Mouse (Mus musculus) kidney, postnatal 14 days (tissue): ENCODE measurements around the gene Tmcc2.
A peak's percentile ranks its signal among the peaks of the same experiment; 100 is the strongest.

Experiments
- DNase-seq: peaks from one replicate; pipeline ENCODE4 v3.0.0; 2022; ENCODE audit warnings: mixed read lengths

Gene Tmcc2

GRCm38 (mm10) chr1:132389886-132390585 is 1.0 kb downstream of the Tmcc2 start:
- peak; percentile 69 for DNase-seq

GRCm38 (mm10) chr1:132388813-132389803 is 2.0 kb downstream of the Tmcc2 start:
- DNase-seq = no peak

GRCm38 (mm10) chr1:132387943-132388342 is 3.1 kb downstream of the Tmcc2 start:
- no peak for DNase-seq

- no peak for DNase-seq
These were observed 4.8 kb downstream of the Tmcc2 start for GRCm38 (mm10) chr1:132386266-132386665.

DNA sequence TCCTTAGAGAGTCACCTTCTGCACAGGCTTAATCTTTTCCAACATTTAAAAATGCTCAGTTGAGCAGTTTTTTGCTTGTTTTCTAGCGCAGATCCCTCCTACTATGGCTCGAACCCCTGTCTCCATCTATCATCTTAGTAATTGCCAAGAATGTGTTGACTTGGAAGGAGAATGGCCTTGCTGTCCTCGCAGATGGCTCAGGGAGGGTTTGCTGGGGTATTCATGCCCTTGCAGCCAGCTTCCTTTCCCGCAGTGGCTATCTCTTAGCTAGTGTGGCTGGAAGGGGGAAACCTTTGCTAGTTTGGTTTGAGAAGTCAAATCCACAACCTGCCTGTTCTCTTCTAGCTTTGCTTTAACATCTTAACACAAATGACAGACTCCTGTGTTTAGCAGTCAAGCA is 5.4 kb downstream of the Tmcc2 start:
- DNase-seq = no peak

- no peak for DNase-seq
These were observed 5.8 kb downstream of the Tmcc2 start for GRCm38 (mm10) chr1:132385266-132385665.

GRCm38 (mm10) chr1:132384001-132384554 is 7.0 kb downstream of the Tmcc2 start:
- no peak for DNase-seq

- no peak for DNase-seq
These were observed 9.2 kb downstream of the Tmcc2 start for GRCm38 (mm10) chr1:132381929-132382328.

GRCm38 (mm10) chr1:132380550-132381100 is 10.5 kb downstream of the Tmcc2 start:
- DNase-seq = no peak

GRCm38 (mm10) chr1:132377811-132378210 is 13.3 kb downstream of the Tmcc2 start:
- DNase-seq = no peak

GRCm38 (mm10) chr1:132377055-132377365 is 14.1 kb downstream of the Tmcc2 start:
- no peak for DNase-seq

DNA sequence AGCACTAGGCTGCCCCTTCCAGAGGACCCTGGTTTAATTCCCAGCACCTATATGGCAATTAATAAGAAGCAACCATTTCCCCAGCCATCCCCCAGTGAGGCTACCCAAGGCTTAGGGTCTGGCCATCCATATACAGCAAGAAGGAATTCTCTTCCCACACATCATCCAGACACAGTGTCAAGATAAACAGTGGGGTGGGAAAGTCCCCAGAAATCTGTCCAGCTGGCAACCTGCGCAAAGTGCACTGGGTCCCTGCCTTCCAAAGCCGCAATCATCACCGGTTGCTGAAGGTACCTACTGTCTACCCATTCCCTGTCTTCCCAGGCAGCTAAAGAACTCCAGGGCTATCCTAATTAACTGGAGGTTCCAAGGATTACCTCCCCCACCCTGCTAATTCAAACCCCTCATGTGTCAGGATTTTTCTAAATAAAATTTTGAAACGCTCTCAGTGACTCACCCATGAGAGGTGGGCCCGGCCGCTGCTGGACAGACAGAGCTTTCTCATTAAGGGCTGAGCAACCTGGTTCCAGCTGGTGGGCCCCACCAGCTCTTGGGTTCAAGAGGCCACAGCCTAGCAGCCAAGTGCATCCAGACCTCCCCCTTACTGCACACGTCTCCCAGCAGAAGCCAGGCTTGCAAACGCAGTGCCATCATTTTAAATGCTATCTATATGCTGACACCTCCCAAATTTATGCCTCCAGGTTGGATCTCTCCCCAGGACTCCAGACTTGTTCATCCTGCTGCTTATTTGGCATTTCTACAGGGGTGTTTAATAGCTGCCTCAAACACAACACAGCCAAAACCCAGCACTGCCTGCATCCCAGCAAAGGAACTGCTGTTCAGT is 14.6 kb downstream of the Tmcc2 start:
- no peak for DNase-seq

DNA sequence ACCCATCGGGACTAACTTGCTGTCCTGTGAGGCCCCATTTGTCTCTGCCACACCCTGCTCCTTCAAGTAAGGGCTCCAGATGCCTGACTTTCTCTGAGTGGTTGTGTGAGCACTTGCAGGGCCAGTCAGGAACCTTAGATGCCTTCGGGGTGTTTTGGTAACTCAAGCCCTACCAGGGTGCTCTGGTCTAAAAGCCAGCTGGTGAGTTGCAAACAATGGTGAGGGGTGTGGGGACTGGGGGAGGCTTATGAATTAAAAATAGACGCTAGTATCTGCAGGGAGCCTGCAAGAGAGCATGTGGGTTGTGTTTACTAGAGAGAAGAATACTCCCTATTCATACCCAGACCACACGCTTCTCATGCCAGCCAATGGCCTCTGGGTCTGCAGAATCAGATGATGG is 15.8 kb downstream of the Tmcc2 start:
- no peak for DNase-seq

DNA sequence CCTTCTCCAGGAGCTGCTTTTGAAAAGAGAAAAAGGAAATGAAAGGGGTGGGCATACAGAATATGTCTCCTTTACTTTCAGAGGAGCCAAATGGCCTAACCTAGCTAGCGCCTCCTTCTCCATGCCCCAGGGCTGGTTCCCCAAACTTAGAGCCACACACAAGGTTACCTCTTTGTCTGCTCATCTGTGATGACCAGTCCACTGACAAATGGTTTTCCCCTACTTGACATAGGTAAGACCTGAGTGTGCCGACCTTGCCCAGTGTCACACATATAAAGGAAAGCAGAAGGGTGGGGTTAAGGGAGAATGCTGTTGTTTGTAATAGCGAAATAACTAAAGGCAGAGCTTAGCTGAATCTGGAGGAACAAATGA is 16.2 kb downstream of the Tmcc2 start:
- DNase-seq = no peak

GRCm38 (mm10) chr1:132374140-132374872 is 16.8 kb downstream of the Tmcc2 start:
- peak; percentile 89 for DNase-seq

GRCm38 (mm10) chr1:132372896-132373534 is 18.1 kb downstream of the Tmcc2 start:
- DNase-seq = no peak

DNA sequence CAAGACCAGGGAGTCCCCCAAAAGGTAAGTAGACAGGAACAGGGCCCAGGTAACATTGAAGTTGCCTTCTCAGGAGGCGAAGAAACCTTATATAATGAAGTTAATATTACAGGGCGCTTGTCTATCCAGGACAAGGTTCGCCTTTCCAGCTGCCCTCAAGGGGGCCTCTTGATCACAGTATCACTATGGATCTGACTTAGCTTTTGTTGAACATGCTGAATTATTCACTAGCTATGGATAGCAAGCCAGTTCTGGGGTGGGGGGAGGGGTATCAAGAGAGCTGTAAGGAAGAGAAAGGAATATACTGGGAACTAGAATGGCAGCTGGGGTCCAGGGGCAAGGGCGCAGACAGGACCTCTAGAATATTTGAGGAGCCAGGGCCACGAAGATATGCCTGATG is 18.7 kb downstream of the Tmcc2 start:
- no peak for DNase-seq

DNA sequence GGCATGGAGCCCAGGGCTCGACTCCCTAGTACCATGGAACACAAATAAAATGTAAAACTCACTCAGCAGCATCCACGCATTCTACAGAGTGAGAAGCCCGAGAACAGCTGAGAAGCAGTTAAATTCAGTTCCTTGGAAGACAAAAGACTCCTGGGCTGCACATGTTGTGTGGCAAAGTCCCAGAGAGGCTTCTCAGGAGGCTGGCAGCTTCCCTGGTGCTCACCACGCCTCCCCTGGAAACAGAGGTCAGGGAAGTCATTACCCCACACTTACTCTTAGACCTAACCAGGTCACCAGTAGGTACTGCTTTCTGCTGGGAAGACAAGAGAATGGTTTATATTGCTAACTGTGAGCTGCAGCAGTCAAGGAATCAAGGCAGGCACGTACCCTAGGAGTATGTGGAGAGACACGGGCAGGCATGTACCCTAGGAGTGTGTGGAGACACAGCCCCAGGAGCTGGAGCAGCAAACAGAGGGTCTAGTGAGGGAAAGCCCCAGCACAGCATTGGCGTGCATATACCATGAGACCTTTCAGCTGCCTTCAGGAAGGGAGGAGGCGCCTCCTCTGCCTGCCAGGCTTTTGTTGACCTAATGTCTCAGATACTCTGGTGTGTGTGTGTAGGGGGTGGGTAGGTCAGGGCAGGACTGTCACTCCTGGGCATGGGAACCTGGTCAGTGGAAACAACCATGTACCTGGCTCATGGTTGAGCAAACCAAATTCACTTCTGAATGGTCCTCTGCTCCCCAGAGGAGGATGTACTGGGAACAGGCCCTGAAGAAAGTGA is 19.6 kb downstream of the Tmcc2 start:
- no peak for DNase-seq

DNA sequence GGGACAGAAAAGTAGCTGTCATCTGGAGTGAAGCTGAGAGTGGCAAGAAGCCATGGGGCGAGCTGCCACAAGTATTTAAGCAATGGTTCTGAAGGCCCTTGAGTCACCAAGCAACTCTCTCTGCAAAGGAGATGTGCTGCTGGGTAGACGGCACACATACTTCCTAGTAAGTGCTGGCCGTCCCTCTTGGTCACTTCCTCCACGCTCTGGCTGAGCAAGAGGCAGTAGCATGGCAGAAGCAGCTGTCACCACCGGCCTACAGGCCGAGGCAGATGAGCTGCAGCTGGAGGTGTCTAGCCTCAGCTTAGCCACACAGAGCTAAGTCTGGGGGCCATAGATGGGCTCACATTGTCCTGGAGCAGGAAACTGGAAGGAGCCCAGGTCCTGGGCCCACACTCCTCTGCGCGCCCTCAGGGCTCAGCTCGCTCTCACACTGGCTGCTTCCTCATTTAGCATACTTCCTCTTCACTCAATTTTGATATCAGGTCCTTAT is 20.4 kb downstream of the Tmcc2 start:
- no peak for DNase-seq
